Mouse (Mus musculus) liver, embryonic 12.5 days (tissue): ENCODE measurements at regions not wholly inside any gene's neighbourhood (a gene's known extent, or its start where the extent isn't known, plus 50 kb on each side); places are given as distances from the start of the nearest gene placed in this dataset.

Experiments
- ATAC-seq: fragments of 200-750 bp; cut with Nextera tagmentation; 2 replicates; pipeline ENCODE4 v1.8.0; 2017; ENCODE audit warnings: moderate number of reproducible peaks, mild to moderate bottlenecking, moderate library complexity
- H3K27ac ChIP-seq: fragments of 300-500 bp; sonication (generic); 2 replicates; pipeline ENCODE4 v1.5.1; 2016; ENCODE audit warnings: mild to moderate bottlenecking
- H3K27me3 ChIP-seq: fragments of 300-500 bp; sonication (generic); replicated peaks from 2 replicates; pipeline ENCODE4 v1.6.1; 2016; ENCODE audit warnings: mild to moderate bottlenecking, moderate library complexity
- H3K36me3 ChIP-seq: fragments of 300-500 bp; sonication (generic); 2 replicates; pipeline ENCODE4 v1.6.1; 2016; ENCODE audit warnings: mild to moderate bottlenecking, moderate library complexity
- H3K4me1 ChIP-seq: fragments of 300-500 bp; sonication (generic); 2 replicates; pipeline ENCODE4 v1.6.1; 2016
- H3K4me2 ChIP-seq: fragments of 300-500 bp; sonication (generic); 2 replicates; pipeline ENCODE4 v1.6.1; 2016; ENCODE audit warnings: mild to moderate bottlenecking, moderate library complexity
- H3K4me3 ChIP-seq: fragments of 300-500 bp; sonication (generic); 2 replicates; pipeline ENCODE4 v1.5.1; 2016; ENCODE audit warnings: mild to moderate bottlenecking, moderate library complexity
- H3K9ac ChIP-seq: fragments of 300-500 bp; sonication (generic); 2 replicates; pipeline ENCODE4 v1.6.1; 2016; ENCODE audit warnings: mild to moderate bottlenecking, moderate library complexity
- H3K9me3 ChIP-seq: fragments of 300-500 bp; sonication (generic); replicated peaks from 2 replicates; pipeline ENCODE4 v1.6.1; 2016; ENCODE audit warnings: mild to moderate bottlenecking, moderate library complexity
- WGBS: fragments of 180-500 bp; shearing (Covaris S2); methylation state at CpG from one replicate; pipeline ENCODE4 v1.1.7; 2016; ENCODE audit not compliant: insufficient replicate concordance; 5-methylcytosine and 5-hydroxymethylcytosine counted together

DNA sequence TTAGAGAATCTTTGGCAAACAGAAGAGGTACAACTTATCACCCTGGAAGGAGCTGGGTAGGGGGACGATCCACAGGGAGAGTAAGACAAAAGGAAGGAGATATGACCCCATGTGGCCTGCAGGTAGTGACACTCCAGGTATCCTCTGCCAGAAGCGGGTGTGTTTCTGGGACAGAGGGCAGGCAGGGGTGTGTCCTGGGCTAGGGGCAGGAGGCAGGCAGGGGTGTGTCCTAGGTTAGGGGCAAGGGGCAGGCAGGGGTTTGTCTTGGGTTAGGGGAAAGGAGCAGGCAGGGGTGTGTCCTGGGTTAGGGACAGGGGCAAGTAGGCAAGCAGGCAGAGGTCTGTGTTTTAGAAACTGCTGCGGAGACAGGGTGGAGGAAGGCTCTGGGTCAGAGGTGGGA lies 120.5 kb downstream of the Cyp26b1 start:
- Histone ChIP-seq H3K9ac (no peak overlapping the region), H3K4me3 (no peak overlapping the region), H3K4me1 (no peaks in the 10 kb centered on the region), H3K27ac (no peak overlapping the region), H3K4me2 (no peak overlapping the region), H3K36me3 (no peaks in the 10 kb centered on the region), H3K9me3 (no peaks in the 10 kb centered on the region), H3K27me3 (no peaks in the 10 kb centered on the region; the same call in 1 of the 2 replicates)
- no peak for ATAC-seq
- 54% methylated on average over 3 of the region's 3 CpGs for WGBS

DNA sequence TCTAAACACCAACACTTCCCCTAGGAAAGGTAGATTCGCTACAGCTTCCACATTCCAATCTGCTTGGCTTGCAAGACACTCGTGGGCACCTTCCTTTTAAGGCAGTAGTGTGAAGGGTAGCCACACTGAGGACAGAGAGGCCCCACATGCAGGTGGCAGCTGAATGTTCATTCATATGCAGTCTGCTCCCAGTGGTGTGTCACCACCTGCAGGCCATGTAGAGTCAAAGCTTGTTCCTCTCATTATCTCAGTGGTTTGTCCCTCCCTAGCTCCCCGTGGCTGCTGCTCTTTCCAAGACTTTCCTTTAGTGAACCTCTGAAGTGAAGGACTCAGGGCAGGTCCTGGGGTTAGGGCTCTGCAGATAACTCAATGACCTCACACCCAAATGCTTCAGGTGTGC lies 121.4 kb downstream of the Cyp26b1 start:
- WGBS = 21% methylated on average over 3 of the region's 3 CpGs
- no peak for ATAC-seq
- H3K9me3 ChIP-seq = no peaks in the 10 kb centered on the region

DNA sequence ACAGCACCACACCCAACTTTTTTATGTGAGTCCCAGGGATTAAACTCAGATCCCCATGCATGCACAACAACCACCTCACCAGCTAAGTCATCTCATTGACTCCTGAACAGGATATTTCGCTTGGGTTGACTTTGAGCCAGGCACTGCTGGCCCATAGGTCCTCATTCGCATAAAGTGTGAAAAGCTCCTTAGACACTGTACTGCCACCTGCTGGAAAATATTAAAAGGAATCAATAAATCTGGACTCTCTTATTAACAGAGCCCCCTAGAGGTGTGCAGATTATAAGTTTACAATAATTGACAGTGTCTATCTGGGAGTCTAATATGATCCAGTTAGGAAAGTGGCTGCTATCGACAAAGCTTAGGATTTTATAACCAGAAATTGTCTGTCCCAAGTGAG lies 126.4 kb downstream of the Cyp26b1 start:
- no peak for ATAC-seq
- H3K4me3 ChIP-seq = no peak overlapping the region
- H3K9ac ChIP-seq = no peak overlapping the region
- H3K9me3 ChIP-seq = no peaks in the 10 kb centered on the region
- H3K36me3 ChIP-seq = no peaks in the 10 kb centered on the region
- H3K4me2 ChIP-seq = no peak overlapping the region
- WGBS = 71% methylated on average over 3 of the region's 3 CpGs
- H3K27ac ChIP-seq = no peak overlapping the region
- no peaks in the 10 kb centered on the region for H3K27me3 ChIP-seq
- H3K4me1 ChIP-seq = peaks cover 14% of the 10 kb centered on the region

More for the DNA sequence above, 121.4 kb downstream of the Cyp26b1 start:
- H3K9ac ChIP-seq = no peak overlapping the region
- no peaks in the 10 kb centered on the region for H3K4me1 ChIP-seq
- H3K27me3 ChIP-seq = no peaks in the 10 kb centered on the region; the same call in 1 of the 2 replicates
- H3K4me2 ChIP-seq = no peak overlapping the region
- H3K36me3 ChIP-seq = no peaks in the 10 kb centered on the region
- H3K4me3 ChIP-seq = no peak overlapping the region
- H3K27ac ChIP-seq = no peak overlapping the region

DNA sequence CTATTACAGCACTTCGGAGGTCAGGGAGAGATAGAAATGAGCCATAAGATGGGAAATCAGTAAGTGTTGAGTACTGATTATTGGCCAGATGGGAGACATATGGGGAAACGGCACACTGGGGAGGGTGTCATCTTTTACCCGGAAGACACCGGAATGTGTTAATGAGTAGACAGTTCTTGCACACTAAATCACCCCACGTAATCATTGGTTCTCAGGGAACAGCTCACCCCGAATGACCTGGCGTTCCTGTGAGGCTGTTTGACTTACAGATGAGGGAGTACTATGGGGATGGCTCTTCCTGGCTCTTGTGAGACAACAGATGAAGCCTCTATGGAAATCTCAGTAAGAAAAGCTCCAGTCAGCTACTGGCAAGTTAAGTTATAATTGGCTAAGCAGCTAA lies 127.5 kb downstream of the Cyp26b1 start:
- Histone ChIP-seq H3K9ac (no peak overlapping the region), H3K27ac (no peak overlapping the region), H3K27me3 (no peaks in the 10 kb centered on the region), H3K4me3 (no peak overlapping the region), H3K9me3 (no peaks in the 10 kb centered on the region), H3K36me3 (no peaks in the 10 kb centered on the region), H3K4me2 (no peak overlapping the region), H3K4me1 (peaks cover 14% of the 10 kb centered on the region)
- WGBS = 70% methylated on average over 7 of the region's 7 CpGs
- no peak for ATAC-seq

DNA sequence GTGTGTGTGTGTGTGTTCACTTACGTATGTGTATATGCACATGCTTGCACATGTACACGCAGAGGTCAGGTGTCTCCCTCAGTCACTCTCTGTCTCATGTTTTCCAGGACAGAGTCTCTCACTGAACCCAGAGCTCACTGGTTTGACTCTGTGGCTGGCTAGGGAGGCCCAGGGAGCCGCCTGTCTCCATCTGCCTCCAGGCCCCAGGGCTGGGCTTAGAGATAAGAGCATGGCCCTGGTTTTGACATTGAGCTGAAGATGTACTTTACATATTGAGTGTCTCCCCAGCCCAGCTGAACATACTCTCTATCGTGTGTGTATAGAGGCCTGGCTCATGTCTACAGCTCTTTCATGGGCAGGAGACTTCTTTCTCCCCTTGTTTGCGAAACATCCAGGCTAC lies 128.1 kb downstream of the Cyp26b1 start:
- no peaks in the 10 kb centered on the region for H3K36me3 ChIP-seq

DNA sequence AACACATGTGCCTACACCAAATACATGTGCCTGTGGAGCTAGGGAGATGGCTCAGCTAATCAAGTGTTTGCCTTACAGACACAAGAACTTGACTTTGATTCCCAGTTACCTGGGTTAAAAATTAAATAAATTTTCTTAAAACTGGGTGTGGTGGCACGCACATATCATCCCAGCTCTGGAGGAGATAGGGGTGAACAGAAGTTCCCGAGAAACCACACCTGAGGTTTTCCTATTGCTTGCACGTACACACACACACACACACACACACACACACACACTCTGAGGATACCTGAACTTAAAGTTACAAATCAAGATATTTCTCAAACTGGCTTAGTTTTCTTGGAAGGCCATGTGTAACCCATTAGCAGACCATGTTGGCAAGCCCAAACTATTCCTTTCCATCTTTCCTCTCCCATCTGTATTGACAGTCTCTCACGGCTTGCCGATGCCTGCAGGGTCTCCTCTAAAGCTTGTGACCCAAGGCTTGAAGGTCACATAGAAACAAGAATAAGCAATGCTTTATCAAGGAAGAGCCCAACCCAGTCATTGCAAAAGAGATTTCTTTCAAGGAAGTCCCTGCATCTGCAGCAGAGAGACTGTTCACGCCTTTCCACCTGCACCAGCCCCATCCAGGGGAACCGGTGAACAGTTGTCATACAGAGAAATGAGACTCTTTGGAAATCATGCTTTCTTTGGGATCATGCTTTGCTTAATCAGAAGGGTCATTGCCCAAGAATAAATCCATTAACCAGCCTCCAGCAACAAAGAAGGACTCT lies 129.9 kb downstream of the Cyp26b1 start:
- WGBS = 69% methylated on average over 7 of the region's 7 CpGs
- Histone ChIP-seq H3K27me3 (no peaks in the 10 kb centered on the region), H3K4me3 (no peak overlapping the region), H3K4me2 (no peak overlapping the region), H3K4me1 (peaks cover 14% of the 10 kb centered on the region), H3K9me3 (no peaks in the 10 kb centered on the region), H3K9ac (no peak overlapping the region), H3K27ac (no peak overlapping the region), H3K36me3 (no peaks in the 10 kb centered on the region)
- no peak for ATAC-seq

More for the DNA sequence above, 128.1 kb downstream of the Cyp26b1 start:
- 51% methylated on average over 5 of the region's 5 CpGs for WGBS
- Histone ChIP-seq H3K4me2 (no peak overlapping the region), H3K27me3 (no peaks in the 10 kb centered on the region), H3K4me1 (peaks cover 14% of the 10 kb centered on the region), H3K27ac (no peak overlapping the region), H3K9me3 (no peaks in the 10 kb centered on the region), H3K4me3 (no peak overlapping the region), H3K9ac (no peak overlapping the region)
- peak; percentile 83 for ATAC-seq

DNA sequence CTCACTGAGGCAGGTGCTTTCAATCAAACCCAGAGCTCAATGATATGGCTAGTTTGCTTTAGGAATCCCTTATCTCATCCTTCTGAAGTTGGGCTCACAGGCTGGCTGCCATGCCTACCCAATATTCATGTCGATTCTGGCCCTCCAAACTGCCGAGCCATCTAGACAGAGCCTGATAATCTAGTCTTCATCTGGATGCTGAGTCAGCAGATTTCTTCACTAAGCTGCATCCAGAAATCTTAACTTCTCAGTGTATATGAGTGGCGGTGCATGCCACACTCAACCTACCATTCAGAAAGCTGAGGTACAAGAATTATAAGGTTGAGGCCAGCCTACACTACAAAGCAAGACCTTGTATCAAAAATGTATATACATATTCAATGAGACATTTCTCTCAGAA lies 136.9 kb downstream of the Cyp26b1 start:
- 64% methylated on average over 3 of the region's 3 CpGs for WGBS
- no peak for ATAC-seq
- Histone ChIP-seq H3K9me3 (no peaks in the 10 kb centered on the region), H3K27me3 (0 out of 2 replicates have a peak, but pooled peaks cover 3% of the 10 kb centered on the region), H3K36me3 (no peaks in the 10 kb centered on the region), H3K4me2 (no peak overlapping the region), H3K9ac (no peak overlapping the region), H3K4me1 (no peaks in the 10 kb centered on the region), H3K27ac (no peak overlapping the region), H3K4me3 (no peak overlapping the region)

DNA sequence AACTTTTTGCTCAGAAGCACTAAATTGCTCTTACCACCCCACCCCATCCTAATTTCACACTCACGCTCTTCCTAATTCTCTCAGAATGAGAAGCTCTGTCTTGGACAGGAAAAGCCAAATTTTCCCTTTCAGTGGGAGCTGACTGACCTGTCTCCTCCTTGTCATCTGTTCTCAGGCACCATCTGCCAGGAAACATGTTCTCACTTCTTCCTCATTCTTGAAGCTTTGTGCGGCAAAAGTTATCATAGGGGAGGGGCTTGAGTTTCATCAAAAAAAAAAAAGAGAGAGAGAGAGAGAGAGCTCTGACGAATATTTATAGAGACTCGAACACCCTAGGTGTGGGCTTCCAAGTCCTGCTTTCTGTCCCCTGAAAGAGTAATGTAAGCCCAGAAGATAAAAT lies 148.6 kb downstream of the Cyp26b1 start:
- H3K9ac ChIP-seq = no peak overlapping the region
- no peak overlapping the region for H3K27ac ChIP-seq
- no peak overlapping the region for H3K4me3 ChIP-seq
- no peaks in the 10 kb centered on the region for H3K27me3 ChIP-seq
- no peaks in the 10 kb centered on the region for H3K36me3 ChIP-seq
- no peak overlapping the region for H3K4me2 ChIP-seq
- 0 out of 2 replicates have a peak, but pooled peaks cover 3% of the 10 kb centered on the region for H3K9me3 ChIP-seq
- 19% methylated on average over 4 of the region's 4 CpGs for WGBS
- H3K4me1 ChIP-seq = no peaks in the 10 kb centered on the region
- ATAC-seq = no peak

DNA sequence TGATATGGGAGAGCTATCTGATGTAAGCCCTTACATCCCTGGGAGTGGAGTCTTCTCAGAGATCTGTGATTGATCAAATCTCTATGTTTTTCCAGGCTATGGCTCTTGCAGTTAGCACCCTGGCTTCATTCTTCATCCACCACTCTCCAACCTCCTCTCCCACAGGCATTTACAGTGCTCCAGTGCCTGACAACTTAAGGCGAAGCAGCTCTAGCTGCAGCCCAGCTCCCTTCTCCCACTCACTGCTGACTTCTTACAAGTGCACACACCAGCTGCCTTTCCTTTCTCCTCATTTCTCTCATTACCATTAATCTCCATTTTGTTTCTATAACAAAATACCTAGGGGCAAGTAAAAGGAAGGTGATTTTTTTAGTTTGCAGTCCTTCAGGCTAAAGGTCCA lies 151.0 kb downstream of the Cyp26b1 start:
- H3K4me1 ChIP-seq = no peaks in the 10 kb centered on the region
- WGBS = 75% methylated on average over 1 of the region's 1 CpGs

DNA sequence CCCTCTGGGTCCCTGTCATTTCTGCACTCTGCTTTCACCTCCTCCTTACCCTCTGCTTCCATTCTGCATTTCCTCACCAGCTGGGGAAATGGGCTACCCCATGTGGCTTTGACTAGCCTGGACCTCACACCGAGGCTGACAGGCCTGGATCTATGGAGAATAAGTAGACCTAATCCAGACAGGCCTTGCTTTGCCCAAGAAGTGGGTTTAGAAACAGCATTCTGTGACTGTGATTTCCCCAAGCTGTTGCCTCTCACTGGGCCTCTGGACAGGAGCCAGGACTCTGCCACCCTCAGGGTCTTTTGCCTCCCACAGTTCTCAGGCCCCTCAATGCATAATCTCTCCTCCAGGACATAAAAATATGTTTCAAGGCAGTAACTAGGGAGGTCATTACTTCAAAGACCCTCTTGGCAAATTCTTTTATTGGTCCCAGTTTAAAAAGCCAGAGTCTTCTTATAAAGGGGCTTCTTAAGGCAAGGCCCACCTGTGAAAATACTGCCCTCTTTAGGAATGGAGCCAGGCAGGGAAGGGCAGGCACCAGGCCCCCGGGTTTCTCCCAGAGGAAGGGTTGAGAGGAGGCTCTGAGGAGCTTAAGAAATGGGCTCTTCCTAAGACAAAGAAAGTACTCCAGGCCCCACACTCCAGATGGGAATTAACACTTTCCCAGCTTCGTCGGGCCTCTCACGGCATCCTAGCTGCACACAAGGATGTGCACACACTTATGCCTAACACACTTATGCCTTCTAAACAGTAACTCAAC lies 151.8 kb downstream of the Cyp26b1 start:
- no peak overlapping the region for H3K4me3 ChIP-seq
- H3K9ac ChIP-seq = no peak overlapping the region
- H3K4me2 ChIP-seq = no peak overlapping the region
- no peak overlapping the region for H3K27ac ChIP-seq
- H3K4me1 ChIP-seq = no peaks in the 10 kb centered on the region
- 58% methylated on average over 5 of the region's 5 CpGs for WGBS
- no peak for ATAC-seq
- H3K36me3 ChIP-seq = no peaks in the 10 kb centered on the region
- H3K9me3 ChIP-seq = 0 out of 2 replicates have a peak, but pooled peaks cover 3% of the 10 kb centered on the region
- no peaks in the 10 kb centered on the region for H3K27me3 ChIP-seq

More for the DNA sequence above, 151.0 kb downstream of the Cyp26b1 start:
- no peak overlapping the region for H3K27ac ChIP-seq
- H3K9ac ChIP-seq = no peak overlapping the region
- H3K9me3 ChIP-seq = 0 out of 2 replicates have a peak, but pooled peaks cover 3% of the 10 kb centered on the region
- ATAC-seq = no peak
- H3K4me2 ChIP-seq = no peak overlapping the region
- H3K36me3 ChIP-seq = no peaks in the 10 kb centered on the region
- H3K27me3 ChIP-seq = no peaks in the 10 kb centered on the region
- no peak overlapping the region for H3K4me3 ChIP-seq

DNA sequence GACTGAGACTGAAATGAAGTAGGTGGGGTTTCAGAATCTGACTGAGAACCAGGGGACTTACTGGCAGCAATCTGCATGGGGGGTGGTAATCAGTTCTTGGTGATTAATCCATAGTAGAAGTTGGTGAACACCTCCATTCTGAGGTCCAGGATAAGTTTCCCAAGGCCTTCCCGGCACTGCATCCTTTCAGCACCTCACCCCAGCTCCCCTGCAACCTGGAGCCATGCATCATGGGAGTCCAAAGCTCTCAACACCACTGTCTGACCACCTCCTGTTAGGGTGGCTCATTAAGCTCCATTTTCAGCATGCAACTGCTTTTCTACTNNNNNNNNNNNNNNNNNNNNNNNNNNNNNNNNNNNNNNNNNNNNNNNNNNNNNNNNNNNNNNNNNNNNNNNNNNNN lies 157.0 kb downstream of the Cyp26b1 start:
- WGBS = 58% methylated on average over 1 of the region's 1 CpGs
- H3K9me3 ChIP-seq = 0 out of 2 replicates have a peak, but pooled peaks cover 3% of the 10 kb centered on the region
- ATAC-seq = no peak

DNA sequence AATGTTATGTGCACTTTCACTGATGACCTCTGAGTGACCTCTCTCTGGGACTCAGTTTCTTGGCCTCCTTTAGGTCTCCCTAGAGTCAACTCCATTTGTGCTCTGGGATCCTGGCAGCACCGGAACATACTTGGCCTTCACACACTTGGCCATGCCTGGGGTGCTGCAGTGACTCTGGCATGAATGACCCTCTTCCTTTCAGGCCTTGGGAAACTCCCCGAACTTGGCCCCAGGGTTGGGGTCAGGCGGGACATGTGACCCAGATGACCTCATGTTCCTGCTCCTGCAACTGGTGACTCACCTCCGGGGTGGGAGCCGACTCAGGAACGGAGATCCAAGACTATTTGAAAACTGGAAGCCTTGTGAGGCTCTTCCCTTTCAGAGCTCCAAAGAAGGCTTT lies 159.2 kb downstream of the Cyp26b1 start:
- H3K9ac ChIP-seq = no peak overlapping the region
- H3K4me3 ChIP-seq = no peak overlapping the region
- 68% methylated on average over 6 of the region's 6 CpGs for WGBS
- H3K4me1 ChIP-seq = no peaks in the 10 kb centered on the region
- H3K36me3 ChIP-seq = no peaks in the 10 kb centered on the region
- H3K27me3 ChIP-seq = 0 out of 2 replicates have a peak, but pooled peaks cover 4% of the 10 kb centered on the region
- ATAC-seq = no peak
- no peak overlapping the region for H3K27ac ChIP-seq
- no peaks in the 10 kb centered on the region for H3K9me3 ChIP-seq
- H3K4me2 ChIP-seq = no peak overlapping the region

More for the DNA sequence above, 157.0 kb downstream of the Cyp26b1 start:
- H3K36me3 ChIP-seq = no peaks in the 10 kb centered on the region
- no peak overlapping the region for H3K4me3 ChIP-seq
- H3K4me2 ChIP-seq = no peak overlapping the region
- 0 out of 2 replicates have a peak, but pooled peaks cover 4% of the 10 kb centered on the region for H3K27me3 ChIP-seq
- no peaks in the 10 kb centered on the region for H3K4me1 ChIP-seq
- H3K9ac ChIP-seq = no peak overlapping the region
- no peak overlapping the region for H3K27ac ChIP-seq
